Mouse (Mus musculus) neural tube, embryonic 14.5 days (tissue): ENCODE data around the gene Hsd3b4. TPM values are rescaled to one million over a fixed set of nuclear protein-coding genes. Genes with fewer than 3 reads are reported as not detected.
A peak's percentile ranks its signal among the peaks of the same experiment; 100 is the strongest.
"Not testable (repeated sequence)": the region's sequence is repeated elsewhere in the genome, so short reads cannot be mapped to it uniquely, and the experiment has no call there.

Source experiments
- ATAC-seq: fragments of 200-750 bp; cut with Nextera tagmentation; 2 replicates; pipeline ENCODE4 v1.8.0; 2017; ENCODE audit warnings: low read depth, mild to moderate bottlenecking, moderate TSS enrichment, moderate library complexity
- H3K27ac ChIP-seq: fragments of 300-500 bp; sonication (generic); 2 replicates; pipeline ENCODE4 v1.5.1; 2014; ENCODE audit warnings: low read depth, mild to moderate bottlenecking, control low read depth, low read length, moderate library complexity, mixed read lengths
- H3K27me3 ChIP-seq: fragments of 300-500 bp; sonication (generic); 2 replicates; pipeline ENCODE4 v1.6.1; 2014; ENCODE audit warnings: low read length; ENCODE audit not compliant: control insufficient read depth, insufficient read depth
- H3K36me3 ChIP-seq: fragments of 300-500 bp; sonication (generic); 2 replicates; pipeline ENCODE4 v1.6.1; 2014; ENCODE audit warnings: low read length, mixed read lengths; ENCODE audit not compliant: control insufficient read depth, insufficient read depth
- H3K4me1 ChIP-seq: fragments of 300-500 bp; sonication (generic); 2 replicates; pipeline ENCODE4 v1.6.1; 2014; ENCODE audit warnings: low read length; ENCODE audit not compliant: control insufficient read depth, insufficient read depth
- H3K4me2 ChIP-seq: fragments of 300-500 bp; sonication (generic); 2 replicates; pipeline ENCODE4 v1.6.1; 2014; ENCODE audit warnings: mild to moderate bottlenecking, low read depth, low read length, control low read depth
- H3K4me3 ChIP-seq: fragments of 300-500 bp; sonication (generic); 2 replicates; pipeline ENCODE4 v1.5.1; 2014; ENCODE audit warnings: low read depth, low read length, control low read depth, mixed read lengths
- H3K9ac ChIP-seq: fragments of 300-500 bp; sonication (generic); replicated peaks from 2 replicates; pipeline ENCODE4 v1.6.1; 2014; ENCODE audit warnings: low read depth, mild to moderate bottlenecking, control low read depth, low read length, mixed read lengths
- H3K9me3 ChIP-seq: fragments of 300-500 bp; sonication (generic); 2 replicates; pipeline ENCODE4 v1.6.1; 2016; ENCODE audit warnings: low read length; ENCODE audit not compliant: control insufficient read depth
- WGBS: fragments of 180-500 bp; shearing (Covaris S2); extraction: QIAGEN DNeasy Blood & Tissue Kit; methylation state at CpG from one replicate; pipeline ENCODE4 v1.1.7; 2014; 5-methylcytosine and 5-hydroxymethylcytosine counted together
- polyA plus RNA-seq: library from polyadenylated mRNA; unstranded; fragments of >200 nt; fragmentation: Nextera tagmentation; extraction: Ambion mirVana; gene quantifications from 2 replicates; pipeline ENCODE4 v1.2.1, GENCODE M21; 2014

The Hsd3b4 gene
- polyA plus RNA-seq, 1 experiment from 2014 or later: not detected

- not testable (repeated sequence) for H3K4me2 ChIP-seq, H3K9me3 ChIP-seq, H3K9ac ChIP-seq, H3K4me3 ChIP-seq, H3K36me3 ChIP-seq, H3K27me3 ChIP-seq, H3K4me1 ChIP-seq, H3K27ac ChIP-seq
- 0 out of 2 replicates have a peak, but pooled peaks have one; percentile 46 for ATAC-seq
- no CpG with 5 or more reads among the region's 2 CpGs for WGBS
These were observed 13.6 kb downstream of the Hsd3b4 start for GRCm38 (mm10) chr3:98496762-98497161.

- H3K9me3 ChIP-seq, H3K27ac ChIP-seq, H3K4me1 ChIP-seq, H3K36me3 ChIP-seq, H3K27me3 ChIP-seq, H3K9ac ChIP-seq, H3K4me3 ChIP-seq, ATAC-seq, H3K4me2 ChIP-seq: not testable (repeated sequence)
These were observed 15.3 kb downstream of the Hsd3b4 start for GRCm38 (mm10) chr3:98495055-98495454.

GRCm38 (mm10) chr3:98494184-98494583 is 16.1 kb downstream of the Hsd3b4 start:
- H3K27ac ChIP-seq, H3K27me3 ChIP-seq, H3K9me3 ChIP-seq, H3K4me3 ChIP-seq, H3K4me2 ChIP-seq, ATAC-seq, H3K36me3 ChIP-seq, H3K4me1 ChIP-seq, H3K9ac ChIP-seq: not testable (repeated sequence)

- not testable (repeated sequence) for H3K9ac ChIP-seq, H3K27me3 ChIP-seq, H3K36me3 ChIP-seq, H3K27ac ChIP-seq, H3K4me3 ChIP-seq, ATAC-seq, H3K4me1 ChIP-seq, H3K9me3 ChIP-seq, H3K4me2 ChIP-seq
These were observed 38.8 kb downstream of the Hsd3b4 start for GRCm38 (mm10) chr3:98471499-98471898.

GRCm38 (mm10) chr3:98471057-98471456 is 39.3 kb downstream of the Hsd3b4 start:
- WGBS: no CpG with 5 or more reads among the region's 1 CpGs
- H3K4me3 ChIP-seq, H3K9me3 ChIP-seq, H3K27ac ChIP-seq, H3K36me3 ChIP-seq, H3K9ac ChIP-seq, ATAC-seq, H3K4me2 ChIP-seq, H3K4me1 ChIP-seq, H3K27me3 ChIP-seq: not testable (repeated sequence)

- not testable (repeated sequence) for H3K36me3 ChIP-seq, H3K9me3 ChIP-seq, H3K9ac ChIP-seq, H3K27me3 ChIP-seq, H3K4me2 ChIP-seq, H3K27ac ChIP-seq, ATAC-seq, H3K4me1 ChIP-seq, H3K4me3 ChIP-seq
- no CpG with 5 or more reads among the region's 2 CpGs for WGBS
These were observed 41.0 kb downstream of the Hsd3b4 start for GRCm38 (mm10) chr3:98469323-98469722.

GRCm38 (mm10) chr3:98457026-98457425 is 53.3 kb downstream of the Hsd3b4 start, which contains the start of gene Gm4450:
Gene Gm4450, minus strand, starts transcription at chr3:98457126.
- H3K4me3 ChIP-seq, H3K36me3 ChIP-seq, ATAC-seq, H3K4me1 ChIP-seq, H3K9ac ChIP-seq, H3K27ac ChIP-seq, H3K27me3 ChIP-seq, H3K4me2 ChIP-seq, H3K9me3 ChIP-seq: not testable (repeated sequence)
- WGBS: no CpG with 5 or more reads among the region's 1 CpGs

GRCm38 (mm10) chr3:98453786-98454185 is 56.5 kb downstream of the Hsd3b4 start:
- H3K4me1 ChIP-seq, H3K4me3 ChIP-seq, H3K4me2 ChIP-seq, H3K9me3 ChIP-seq, H3K27me3 ChIP-seq, ATAC-seq, H3K9ac ChIP-seq, H3K27ac ChIP-seq, H3K36me3 ChIP-seq: not testable (repeated sequence)
- WGBS: 79% methylated on average over 5 of the region's 5 CpGs
